ENCODE assay signal across 20 mouse cellular contexts in genomic region chr5:64598606-64599005, GRCm38 (mm10).
DNase-seq lines count a peak whose midpoint lies in the region; ATAC-seq and TF ChIP-seq lines count a peak whose summit lies in the region.
"Had no signal": no experiment of that assay in that cellular context is flagged by ENCODE, and none has a peak within 500 bp of the region (broad histone marks: within the 10 kb centered on the region; RNA-seq: fewer than 3 reads in every experiment).

No protein-coding gene starts in this region.

- TF ChIP-seq CTCF in liver, adult 2 months (IDR thresholded peaks at IDR 0.05; ENCODE audit: low read depth, low read length) = no peak

- H3K9me3 ChIP-seq in heart, embryonic 11.5 days (replicated peaks; ENCODE audit: control insufficient read depth, low read length) = no peaks in the 10 kb centered on the region
- no peaks in the 10 kb centered on the region for H3K9me3 ChIP-seq in embryonic facial prominence, embryonic 10.5 days
- H3K9me3 ChIP-seq in kidney, embryonic 16.5 days (ENCODE audit: low read length) = no peaks in the 10 kb centered on the region
- H3K9me3 ChIP-seq: hindbrain, embryonic 15.5 days; liver, embryonic 15.5 days; neural tube, embryonic 13.5 days had no signal

- no peak overlapping the region for H3K4me3 ChIP-seq in heart, embryonic 11.5 days (ENCODE audit: low read depth, low read length)
- H3K4me3 ChIP-seq in liver, adult 2 months (ENCODE audit: insufficient read depth, low read depth, low read length) = no peak overlapping the region
- no peak overlapping the region for H3K4me3 ChIP-seq in embryonic facial prominence, embryonic 10.5 days
- H3K4me3 ChIP-seq in kidney, embryonic 16.5 days (ENCODE audit: low read length) = no peak overlapping the region
- H3K4me3 ChIP-seq: hindbrain, embryonic 15.5 days; liver, embryonic 15.5 days; midbrain, embryonic 10.5 days; neural tube, embryonic 13.5 days had no signal

- 70% methylated on average over 3 of the region's 3 CpGs for WGBS in heart, embryonic 11.5 days (ENCODE audit: insufficient replicate concordance)
- 25% methylated on average over 3 of the region's 3 CpGs for whole genome bisulfite sequencing in liver, adult 2 months
- 88% methylated on average over 3 of the region's 3 CpGs for WGBS in embryonic facial prominence, embryonic 10.5 days
- WGBS in kidney, embryonic 16.5 days = 58% methylated on average over 3 of the region's 3 CpGs

- H3K9ac ChIP-seq in heart, embryonic 11.5 days (ENCODE audit: low read depth, low read length) = no peak overlapping the region
- H3K9ac ChIP-seq in liver, adult 2 months (ENCODE audit: low read depth, low read length) = no peak overlapping the region
- H3K9ac ChIP-seq in kidney, embryonic 16.5 days (replicated peaks; ENCODE audit: low read length) = no peak overlapping the region
- H3K9ac ChIP-seq: hindbrain, embryonic 15.5 days; liver, embryonic 15.5 days; neural tube, embryonic 13.5 days had no signal

- H3K27ac ChIP-seq in heart, embryonic 11.5 days (ENCODE audit: low read depth, low read length) = no peak overlapping the region
- no peak overlapping the region for H3K27ac ChIP-seq in liver, adult 2 months (replicated peaks; ENCODE audit: insufficient read depth, low read depth, low read length)
- 0 out of 2 replicates have a peak overlapping the region, but pooled peaks have one; percentile 85 for H3K27ac ChIP-seq in embryonic facial prominence, embryonic 10.5 days (replicated peaks)
- H3K27ac ChIP-seq in kidney, embryonic 16.5 days (ENCODE audit: low read length) = peak overlapping the region; percentile 85
- H3K27ac ChIP-seq: hindbrain, embryonic 15.5 days; neural tube, embryonic 13.5 days; stomach, postnatal 0 days had no signal

- H3K4me2 ChIP-seq in heart, embryonic 11.5 days = no peak overlapping the region
- no peak overlapping the region for H3K4me2 ChIP-seq in kidney, embryonic 16.5 days (replicated peaks; ENCODE audit: low read depth, low read length)
- H3K4me2 ChIP-seq: hindbrain, embryonic 15.5 days; liver, embryonic 15.5 days; neural tube, embryonic 13.5 days had no signal

- H3K36me3 ChIP-seq in heart, embryonic 11.5 days (ENCODE audit: control insufficient read depth, insufficient read depth, low read length) = no peaks in the 10 kb centered on the region
- no peaks in the 10 kb centered on the region for H3K36me3 ChIP-seq in liver, adult 2 months (ENCODE audit: control insufficient read depth, insufficient read depth, low read length)
- H3K36me3 ChIP-seq in embryonic facial prominence, embryonic 10.5 days (replicated peaks) = no peaks in the 10 kb centered on the region
- H3K36me3 ChIP-seq in kidney, embryonic 16.5 days (ENCODE audit: insufficient read depth, low read length) = no peaks in the 10 kb centered on the region
- H3K36me3 ChIP-seq: hindbrain, embryonic 15.5 days; liver, embryonic 15.5 days; midbrain, embryonic 10.5 days; neural tube, embryonic 13.5 days had no signal

- no peak for TF ChIP-seq POLR2A in liver, adult 2 months (IDR thresholded peaks at IDR 0.05; ENCODE audit: extremely low read depth, insufficient read depth, low read length)

- DNase-seq in heart, adult 8-10 months (ENCODE audit: low spot score) = peak; percentile 12
- DNase-seq in liver, adult 2 months (ENCODE audit: extremely low read depth, low read depth, low spot score) = peak; percentile 59
- no peak for DNase-seq in liver
- DNase-seq in embryonic facial prominence, embryonic 10.5 days (ENCODE audit: low spot score) = no peak
- no peak for DNase-seq in cerebellum, adult 8-10 months
- DNase-seq in right cerebral cortex, postnatal 25 days = no peak
- DNase-seq: adrenal gland, postnatal 14 days; cerebellum, adult 9-10 months; gastrocnemius, postnatal 36 days; heart, postnatal 10 days; layer of hippocampus, postnatal 36 days; lung, postnatal 4 days; thymus, postnatal 25 days had no signal

- peaks cover 39% of the 10 kb centered on the region for H3K4me1 ChIP-seq in heart, embryonic 11.5 days (ENCODE audit: control insufficient read depth, insufficient read depth, low read length)
- H3K4me1 ChIP-seq in liver, adult 2 months (ENCODE audit: control insufficient read depth, insufficient read depth, low read length) = peaks cover 2% of the 10 kb centered on the region; the same call in 1 of the 2 replicates
- peaks cover 85% of the 10 kb centered on the region for H3K4me1 ChIP-seq in embryonic facial prominence, embryonic 10.5 days
- H3K4me1 ChIP-seq in kidney, embryonic 16.5 days (ENCODE audit: insufficient read depth, low read length) = peaks cover 58% of the 10 kb centered on the region

- H3K27me3 ChIP-seq in heart, embryonic 11.5 days (ENCODE audit: control insufficient read depth, insufficient read depth, low read length) = no peaks in the 10 kb centered on the region
- H3K27me3 ChIP-seq in liver, adult 2 months (ENCODE audit: control insufficient read depth, insufficient read depth, low read length) = no peaks in the 10 kb centered on the region
- no peaks in the 10 kb centered on the region for H3K27me3 ChIP-seq in embryonic facial prominence, embryonic 10.5 days (replicated peaks; ENCODE audit: low read depth, poor library complexity, severe bottlenecking)
- H3K27me3 ChIP-seq in kidney, embryonic 16.5 days (ENCODE audit: insufficient read depth, low read length) = no peaks in the 10 kb centered on the region
- H3K27me3 ChIP-seq: hindbrain, embryonic 15.5 days; liver, embryonic 15.5 days; neural tube, embryonic 13.5 days had no signal

- H3K79me2 ChIP-seq in liver, adult 2 months (ENCODE audit: control insufficient read depth, insufficient read depth, low read length) = no peaks in the 10 kb centered on the region

- ATAC-seq in heart, embryonic 11.5 days (replicated peaks; ENCODE audit: insufficient number of reproducible peaks, low FRiP score, low TSS enrichment) = no peak
- ATAC-seq in kidney, embryonic 16.5 days (ENCODE audit: low FRiP score, low TSS enrichment) = no peak

Comparison
In these comparisons a context has a peak if more than half of its experiments do, and no peak if none do; other contexts are left out.
1. DNase-seq: peak in heart, adult 8-10 months (single experiment) and liver, adult 2 months (single experiment); none in liver (single experiment), embryonic facial prominence, embryonic 10.5 days (single experiment), cerebellum, adult 8-10 months (single experiment) and right cerebral cortex, postnatal 25 days (single experiment).
2. H3K27ac ChIP-seq: peak in embryonic facial prominence, embryonic 10.5 days (single experiment) and kidney, embryonic 16.5 days (single experiment); none in heart, embryonic 11.5 days (single experiment) and liver, adult 2 months (single experiment).